Comparison of ENCODE assay signal across 19 mouse cellular contexts in genomic region chr19:21586546-21586945, GRCm38 (mm10).
A peak's percentile ranks its signal among the peaks of the same experiment; 100 is the strongest.
DNase-seq lines count a peak whose midpoint lies in the region; ATAC-seq and TF ChIP-seq lines count a peak whose summit lies in the region.
"Had no signal": no experiment of that assay in that cellular context is flagged by ENCODE, and none has a peak within 500 bp of the region (broad histone marks: within the 10 kb centered on the region; RNA-seq: fewer than 3 reads in every experiment).

No protein-coding gene starts in this region.

- no peak for ATAC-seq in kidney, embryonic 16.5 days (ENCODE audit: low FRiP score, low TSS enrichment)
- ATAC-seq: forebrain, embryonic 16.5 days; intestine, embryonic 15.5 days had no signal

- peaks cover 2% of the 10 kb centered on the region; the same call in 1 of the 2 replicates for H3K4me1 ChIP-seq in kidney, adult 2 months (ENCODE audit: control insufficient read depth, insufficient read depth, low read length)
- no peaks in the 10 kb centered on the region for H3K4me1 ChIP-seq in kidney, embryonic 16.5 days (ENCODE audit: insufficient read depth, low read length)
- H3K4me1 ChIP-seq: forebrain, embryonic 12.5 days; heart, embryonic 15.5 days; hindbrain, embryonic 13.5 days; intestine, embryonic 15.5 days had no signal

- H3K9ac ChIP-seq in kidney, embryonic 16.5 days (replicated peaks; ENCODE audit: low read length), result no peak overlapping the region
- H3K9ac ChIP-seq: embryonic facial prominence, embryonic 13.5 days; forebrain, embryonic 12.5 days; heart, embryonic 15.5 days; hindbrain, embryonic 13.5 days; intestine, embryonic 15.5 days had no signal

- H3K27ac ChIP-seq in kidney, adult 2 months (ENCODE audit: insufficient read depth, low read depth, low read length), result no peak overlapping the region
- no peak overlapping the region for H3K27ac ChIP-seq in kidney, embryonic 16.5 days (ENCODE audit: low read length)
- H3K27ac ChIP-seq: embryonic facial prominence, embryonic 13.5 days; forebrain, embryonic 12.5 days; heart, adult 2 months; heart, embryonic 15.5 days; hindbrain, embryonic 13.5 days; intestine, embryonic 15.5 days had no signal

- no peaks in the 10 kb centered on the region for H3K36me3 ChIP-seq in kidney, adult 2 months (ENCODE audit: control insufficient read depth, insufficient read depth, low read length)
- no peaks in the 10 kb centered on the region for H3K36me3 ChIP-seq in kidney, embryonic 16.5 days (ENCODE audit: insufficient read depth, low read length)
- H3K36me3 ChIP-seq: embryonic facial prominence, embryonic 13.5 days; forebrain, embryonic 12.5 days; heart, embryonic 15.5 days; hindbrain, embryonic 13.5 days; intestine, embryonic 15.5 days had no signal

- intact Hi-C loops in left cerebral cortex, postnatal 10 days (cut with DNase I), result no loop called here

- DNase-seq in kidney, adult 2 months, result peak; percentile 23
- peak; percentile 85 for DNase-seq in 416B (ENCODE audit: low read depth)
- peak; percentile 22 for DNase-seq in adrenal gland, postnatal 10 days
- DNase-seq in natural killer cell, adult 2 months (ENCODE audit: low spot score in 2 of 2), result peak; percentile 9 to 38
- DNase-seq in left cerebral cortex, postnatal 10 days (ENCODE audit: extremely low spot score in 1 of 2, low spot score in 2 of 2), result no peak
- DNase-seq: B cell, adult 2 months; cerebellum, adult 18-20 months; cerebellum, adult 9-11 months; cerebellum, postnatal 36 days; heart, adult 2 months; heart, postnatal 14 days had no signal

- H3K9me3 ChIP-seq in kidney, embryonic 16.5 days (ENCODE audit: low read length), result no peaks in the 10 kb centered on the region
- H3K9me3 ChIP-seq: embryonic facial prominence, embryonic 13.5 days; forebrain, embryonic 12.5 days; heart, embryonic 15.5 days; hindbrain, embryonic 13.5 days; intestine, embryonic 15.5 days had no signal

- no peaks in the 10 kb centered on the region for H3K27me3 ChIP-seq in kidney, adult 2 months (replicated peaks; ENCODE audit: control insufficient read depth, insufficient read depth, low read length)
- H3K27me3 ChIP-seq in kidney, embryonic 16.5 days (ENCODE audit: insufficient read depth, low read length), result no peaks in the 10 kb centered on the region
- H3K27me3 ChIP-seq: embryonic facial prominence, embryonic 13.5 days; forebrain, embryonic 12.5 days; heart, embryonic 15.5 days; hindbrain, embryonic 13.5 days; intestine, embryonic 15.5 days had no signal

- no peak for TF ChIP-seq POLR2A in kidney, adult 2 months (IDR thresholded peaks at IDR 0.05; ENCODE audit: low read depth, low read length)

- WGBS in kidney, adult 2 months, result 91% methylated on average over 1 of the region's 1 CpGs
- WGBS in kidney, embryonic 16.5 days, result 96% methylated on average over 1 of the region's 1 CpGs

- no peak overlapping the region for H3K4me2 ChIP-seq in kidney, embryonic 16.5 days (replicated peaks; ENCODE audit: low read depth, low read length)
- H3K4me2 ChIP-seq: embryonic facial prominence, embryonic 13.5 days; forebrain, embryonic 12.5 days; heart, embryonic 11.5 days; heart, embryonic 15.5 days; hindbrain, embryonic 13.5 days; intestine, embryonic 15.5 days had no signal

- no peak for TF ChIP-seq CTCF in kidney, adult 2 months (conservative IDR thresholded peaks at IDR 0.05; ENCODE audit: insufficient read depth, insufficient read length, low read depth, low read length)

- H3K4me3 ChIP-seq in kidney, adult 2 months (ENCODE audit: insufficient read depth, low read depth, low read length), result no peak overlapping the region
- H3K4me3 ChIP-seq in kidney, embryonic 16.5 days (ENCODE audit: low read length), result no peak overlapping the region
- H3K4me3 ChIP-seq: embryonic facial prominence, embryonic 13.5 days; forebrain, embryonic 12.5 days; heart, adult 2 months; heart, embryonic 15.5 days; hindbrain, embryonic 13.5 days; intestine, embryonic 15.5 days had no signal

Comparison
In these comparisons a context has a peak if more than half of its experiments do, and no peak if none do; other contexts are left out.
1. DNase-seq: peak in kidney, adult 2 months (single experiment), 416B (single experiment), adrenal gland, postnatal 10 days (single experiment) and natural killer cell, adult 2 months (2 of 2); none in left cerebral cortex, postnatal 10 days (0 of 2).